Mouse (Mus musculus): ENCODE results near the gene Pole3.

Pole3 gene

DNA sequence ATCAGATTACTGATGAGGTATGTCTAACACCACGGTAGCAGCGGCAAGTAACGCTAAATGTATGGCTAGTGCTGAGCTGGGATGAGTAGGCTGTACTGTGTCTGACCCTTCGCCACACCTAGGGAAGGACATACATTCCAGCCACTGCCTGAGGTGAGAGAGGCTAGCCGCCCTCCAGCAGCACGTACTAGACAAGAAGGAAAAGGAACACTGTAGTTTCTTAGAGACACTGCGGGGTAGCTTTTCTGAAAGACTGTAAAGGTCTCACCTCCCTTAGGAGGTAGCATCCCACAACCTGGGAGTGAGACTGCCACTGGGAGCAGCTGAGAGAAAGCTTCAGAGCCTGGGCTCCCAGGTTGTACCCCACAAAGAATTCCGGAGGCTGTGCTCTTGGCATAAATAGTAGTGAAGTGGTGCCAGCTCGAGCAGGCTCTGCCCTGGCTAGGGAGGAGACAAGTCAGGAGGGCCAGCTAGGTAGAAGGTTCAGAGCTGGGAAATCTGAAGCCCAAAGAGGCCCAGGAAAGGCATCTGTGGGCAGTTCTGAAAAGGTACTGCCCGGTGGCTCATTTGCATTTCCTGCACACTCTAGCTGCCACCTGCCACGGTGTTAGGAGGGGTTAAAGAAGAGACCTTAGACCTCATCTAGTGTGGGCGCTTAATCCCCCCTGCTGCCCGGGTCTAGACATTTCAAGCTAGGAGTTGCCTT, 6.3 kb downstream of the Pole3 start:
- DNase-seq (ENCODE audit: low read depth, low spot score): no peak

DNA sequence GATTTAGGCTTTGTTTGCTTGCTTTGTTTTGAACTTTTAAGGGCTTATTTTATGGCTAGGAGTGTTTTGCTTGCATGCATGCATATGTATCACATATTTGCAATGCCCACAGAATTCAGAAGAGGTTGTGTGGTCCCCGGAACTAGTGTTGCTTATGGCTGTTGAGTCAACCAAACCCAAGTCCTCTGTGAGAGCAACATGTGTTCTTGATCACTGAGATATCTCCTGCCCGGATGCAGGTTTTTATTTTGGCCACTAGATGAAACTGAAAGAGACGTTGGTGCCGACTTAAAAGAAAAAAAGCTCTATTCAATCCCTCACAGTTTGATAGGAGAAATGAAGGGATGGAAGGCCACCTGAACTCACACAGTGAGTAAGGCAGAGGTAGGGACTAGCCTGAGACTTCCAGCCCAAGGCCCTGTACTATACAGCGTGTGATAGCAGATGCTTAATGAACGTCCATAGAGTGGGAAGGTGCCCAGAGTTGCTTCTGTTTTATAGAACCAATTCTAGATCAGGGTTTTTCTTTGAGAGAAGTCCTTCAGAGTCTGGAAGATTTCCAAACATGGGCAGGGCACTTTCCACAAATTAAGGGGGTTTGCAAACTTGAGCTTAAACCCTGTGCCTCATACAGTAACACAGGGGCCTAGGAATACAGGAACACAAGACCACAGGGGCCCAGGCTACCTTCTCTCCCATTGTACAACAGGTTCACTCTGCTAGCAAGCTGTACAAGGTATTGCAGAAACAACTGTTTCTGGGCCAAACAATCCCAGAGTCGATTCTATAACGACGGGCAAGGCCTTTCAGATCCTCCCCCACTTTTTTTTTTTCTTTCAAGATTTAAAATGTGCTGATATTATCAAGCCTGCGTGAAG, 7.1 kb downstream of the Pole3 start:
- DNase-seq (ENCODE audit: low read depth, low spot score): no peak

DNA sequence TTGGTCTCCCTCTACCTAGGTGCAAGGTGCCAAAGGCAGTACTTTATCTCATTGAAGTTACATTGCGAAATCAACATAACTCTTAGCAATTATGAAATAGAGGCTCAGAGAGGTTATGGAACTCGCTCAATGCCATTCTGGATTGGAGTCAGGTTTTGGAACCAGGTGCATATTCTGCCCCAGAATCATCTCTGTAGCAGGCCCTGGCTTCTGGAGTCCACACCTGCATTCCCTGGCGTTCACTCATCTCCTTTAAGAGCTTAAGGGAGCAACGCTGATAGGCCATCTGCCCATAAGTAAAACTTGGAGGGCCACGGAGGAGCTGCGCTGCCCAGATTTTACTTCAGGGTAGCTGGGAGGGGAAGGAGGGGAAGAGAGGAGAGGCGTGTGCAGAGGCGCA, 7.8 kb downstream of the Pole3 start:
- DNase-seq (ENCODE audit: low read depth, low spot score): no peak

DNA sequence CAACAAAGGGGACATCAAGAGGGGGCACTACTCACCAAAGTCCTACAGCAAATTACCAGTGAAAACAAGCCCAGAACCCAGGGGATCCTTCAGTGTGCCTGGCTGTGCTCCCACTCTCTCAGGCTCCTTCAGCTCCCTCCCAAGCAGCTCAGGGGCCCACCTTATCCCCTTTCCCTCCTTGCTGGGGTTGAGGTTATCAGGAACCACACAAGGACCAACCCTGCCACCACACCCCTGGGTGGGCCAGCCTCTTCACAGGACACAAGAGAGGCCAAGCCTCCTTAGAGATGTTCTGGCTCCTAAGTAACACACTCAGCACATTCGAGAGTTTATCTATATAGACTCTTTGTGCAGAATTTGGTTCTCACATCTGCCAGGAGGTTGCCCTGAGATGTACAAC, 8.3 kb downstream of the Pole3 start:
- DNase-seq (ENCODE audit: low read depth, low spot score): no peak

- DNase-seq (ENCODE audit: low read depth, low spot score): no peak
Observed at GRCm38 (mm10) chr4:62516079-62516478, 8.8 kb downstream of the Pole3 start.

- no peak for DNase-seq (ENCODE audit: low read depth, low spot score)
Observed at GRCm38 (mm10) chr4:62515490-62515889, 9.4 kb downstream of the Pole3 start.

DNA sequence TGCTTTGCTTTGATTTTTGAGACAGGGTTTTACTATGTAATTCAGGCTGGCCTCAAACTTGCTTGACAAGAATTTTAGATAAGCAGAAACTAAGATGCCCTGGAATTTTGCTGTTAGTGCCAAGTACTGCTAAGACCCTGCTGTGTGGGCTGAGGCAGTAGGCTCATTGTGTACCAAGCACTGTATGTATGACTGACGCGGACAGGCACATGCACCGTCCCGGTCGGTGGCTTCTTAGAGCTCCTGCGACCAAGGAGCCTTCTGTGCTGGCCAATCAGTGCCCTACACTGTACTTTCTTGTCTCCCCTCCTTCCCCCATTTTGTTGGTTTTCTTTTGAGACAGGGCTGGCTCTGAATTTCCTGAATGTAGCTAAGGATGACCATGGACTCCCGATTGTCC, 9.9 kb downstream of the Pole3 start:
- DNase-seq (ENCODE audit: low read depth, low spot score): no peak

DNA sequence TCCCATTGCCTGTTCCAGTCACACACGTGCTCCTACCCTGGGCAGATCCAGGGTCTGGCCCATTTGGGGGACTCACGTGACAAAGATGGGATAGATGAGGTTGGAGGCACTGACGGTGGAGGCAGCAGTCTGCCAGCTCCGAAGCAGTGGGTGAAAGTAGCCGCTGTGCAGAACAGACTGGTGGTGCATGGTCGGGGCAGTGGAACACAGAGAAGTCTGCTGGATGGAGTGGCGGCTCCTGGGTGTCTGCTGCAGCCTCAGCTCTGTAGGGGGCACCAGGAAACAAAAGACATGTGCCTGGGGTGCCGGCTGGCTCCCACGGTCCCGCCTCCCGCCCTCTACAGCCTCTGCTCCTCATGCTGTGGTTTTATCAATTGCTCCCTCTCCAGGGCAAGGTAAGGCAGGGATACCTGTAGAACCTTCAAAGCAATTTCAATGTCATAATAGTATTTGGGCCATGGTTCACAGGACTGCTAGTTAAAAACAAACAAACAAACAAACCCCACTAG, 10.8 kb downstream of the Pole3 start:
- DNase-seq (ENCODE audit: low read depth, low spot score): no peak

- DNase-seq (ENCODE audit: low read depth, low spot score): no peak
Observed at GRCm38 (mm10) chr4:62509946-62510345, 14.9 kb downstream of the Pole3 start.

GRCm38 (mm10) chr4:62508839-62509238, 16.0 kb downstream of the Pole3 start:
- no peak for DNase-seq (ENCODE audit: low read depth, low spot score)

- no peak for DNase-seq (ENCODE audit: low read depth, low spot score)
Observed at GRCm38 (mm10) chr4:62506798-62507197, 18.1 kb downstream of the Pole3 start.

DNA sequence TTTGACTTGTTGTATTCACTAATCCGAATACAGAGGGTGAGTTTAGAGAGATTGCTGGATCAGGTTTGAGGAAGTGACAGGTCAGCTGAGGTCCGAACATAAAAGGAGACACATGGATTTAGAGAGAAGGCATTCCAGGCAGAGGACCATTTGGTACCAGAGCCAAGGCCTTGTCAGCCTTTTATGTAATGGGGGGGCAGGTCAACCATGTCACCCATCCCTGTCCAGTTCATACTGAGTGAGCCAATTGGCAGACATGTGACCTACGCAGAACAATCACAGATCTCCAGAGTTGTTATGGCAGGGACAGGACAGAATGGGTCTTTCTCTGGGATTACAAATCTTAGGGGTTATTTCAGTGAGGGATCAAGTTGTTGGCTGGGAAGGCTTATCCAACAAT, 18.9 kb downstream of the Pole3 start:
- no peak for DNase-seq (ENCODE audit: low read depth, low spot score)

DNA sequence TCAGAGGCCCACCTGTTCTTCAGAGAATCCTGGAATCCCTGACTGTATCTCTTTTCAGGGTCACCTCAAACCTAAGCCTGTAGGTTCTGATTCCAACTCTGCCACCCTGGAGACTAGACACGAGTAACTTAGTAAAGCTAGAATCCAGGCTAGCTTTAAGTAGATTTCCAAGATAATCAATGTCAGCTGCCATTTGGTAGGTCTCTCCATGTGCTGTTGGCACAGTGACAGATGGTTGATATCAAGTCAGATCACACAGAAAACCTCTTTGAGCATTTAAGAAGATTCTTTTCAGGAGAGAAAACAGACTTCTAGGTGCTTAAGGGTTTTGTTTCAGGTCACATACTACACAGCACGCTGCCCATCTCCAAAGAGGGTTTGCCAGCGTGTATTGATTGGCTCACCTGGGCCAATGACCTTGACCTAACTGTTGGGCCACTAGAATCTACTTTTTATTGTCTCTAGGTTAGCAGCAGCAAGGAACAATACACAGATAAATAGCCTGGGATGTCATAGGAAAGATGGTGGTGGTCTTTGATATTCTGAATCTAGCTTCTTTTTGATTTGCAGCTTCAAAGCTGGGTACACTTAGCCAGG, 21.4 kb downstream of the Pole3 start, which contains the start of gene Hdhd3:
Gene Hdhd3 (minus strand): TSS at position 94 of the 597 bp plus-strand sequence.
- no peak for DNase-seq (ENCODE audit: low read depth, low spot score)

- DNase-seq (ENCODE audit: low read depth, low spot score): no peak
Observed at GRCm38 (mm10) chr4:62502969-62503368, 21.9 kb downstream of the Pole3 start.

DNA sequence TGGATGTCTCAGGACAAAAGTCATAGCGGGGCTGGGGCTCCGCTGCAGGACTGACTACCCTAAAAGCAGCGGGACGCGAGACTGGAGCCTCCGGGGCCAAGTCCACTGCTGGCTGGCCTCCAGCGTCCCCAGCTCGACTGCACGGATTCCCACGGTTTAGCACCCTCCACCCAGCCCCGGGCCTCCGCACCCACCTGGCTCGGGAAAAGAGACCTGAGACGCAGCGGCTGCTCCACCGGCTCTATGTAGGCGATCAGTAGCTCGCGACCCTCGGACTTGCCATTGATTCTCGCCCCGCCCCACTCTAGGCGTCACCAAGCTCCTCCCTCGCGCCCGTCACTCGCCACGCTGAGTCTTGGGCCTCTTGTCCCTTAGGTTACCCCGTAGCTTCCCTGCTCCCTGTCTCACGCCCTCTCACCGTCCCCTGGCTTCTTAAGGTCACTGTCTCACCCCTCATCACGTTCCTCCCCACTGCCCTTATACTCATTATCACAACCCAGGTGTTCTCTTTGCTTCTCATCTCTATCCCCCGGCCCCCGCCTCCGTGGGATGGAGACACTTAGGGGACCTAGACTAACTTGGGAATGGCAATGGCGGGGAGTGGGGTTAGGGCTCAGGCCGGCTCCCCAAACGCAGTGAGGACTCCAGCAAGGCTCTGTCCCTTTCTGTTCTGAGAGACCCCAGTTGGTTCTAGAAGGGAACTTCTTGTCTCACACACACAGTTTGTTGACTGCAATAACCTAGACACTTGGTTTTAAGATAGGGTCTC, 22.7 kb downstream of the Pole3 start:
- DNase-seq (ENCODE audit: low read depth, low spot score): peak; percentile 93

DNA sequence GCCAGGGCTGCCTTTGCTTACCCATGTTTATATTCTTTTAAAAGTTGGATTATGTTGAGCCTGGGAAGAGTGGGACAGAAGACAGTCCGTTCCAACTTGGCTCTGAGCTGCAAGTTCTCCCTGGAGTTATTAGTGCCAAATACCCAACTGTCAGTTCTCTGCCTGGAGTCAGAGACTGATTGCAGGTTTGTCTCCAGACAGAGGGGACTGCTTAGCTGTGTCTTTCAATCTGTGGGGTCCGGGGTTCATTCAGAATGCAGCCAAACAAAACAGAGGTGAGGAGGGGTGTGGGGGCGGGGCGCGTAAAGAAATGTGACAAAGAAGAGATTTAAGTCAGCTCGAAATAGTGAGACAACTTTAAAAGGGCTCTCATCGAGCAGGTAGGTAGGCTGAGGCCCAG, 23.3 kb downstream of the Pole3 start:
- DNase-seq (ENCODE audit: low read depth, low spot score): no peak

DNA sequence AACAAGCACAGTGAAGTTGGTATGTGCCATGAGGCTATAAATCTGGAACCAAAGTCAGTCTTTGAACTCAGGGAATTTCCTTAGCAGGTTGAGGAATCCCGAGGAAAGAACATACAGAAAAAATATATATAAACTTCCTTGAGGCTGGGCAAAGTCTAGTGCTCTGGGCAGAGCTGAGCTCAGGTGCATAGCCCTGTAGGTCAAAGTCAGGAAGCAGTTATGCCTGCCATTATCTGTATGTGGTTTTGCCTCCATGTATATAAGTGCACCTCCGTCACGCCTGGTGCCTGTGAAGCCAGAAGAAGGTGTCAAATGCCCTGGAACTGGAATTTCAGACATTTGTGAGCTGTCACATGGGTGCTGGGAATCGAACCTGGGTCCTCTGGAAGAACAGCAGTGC, 24.1 kb downstream of the Pole3 start:
- no peak for DNase-seq (ENCODE audit: low read depth, low spot score)

DNA sequence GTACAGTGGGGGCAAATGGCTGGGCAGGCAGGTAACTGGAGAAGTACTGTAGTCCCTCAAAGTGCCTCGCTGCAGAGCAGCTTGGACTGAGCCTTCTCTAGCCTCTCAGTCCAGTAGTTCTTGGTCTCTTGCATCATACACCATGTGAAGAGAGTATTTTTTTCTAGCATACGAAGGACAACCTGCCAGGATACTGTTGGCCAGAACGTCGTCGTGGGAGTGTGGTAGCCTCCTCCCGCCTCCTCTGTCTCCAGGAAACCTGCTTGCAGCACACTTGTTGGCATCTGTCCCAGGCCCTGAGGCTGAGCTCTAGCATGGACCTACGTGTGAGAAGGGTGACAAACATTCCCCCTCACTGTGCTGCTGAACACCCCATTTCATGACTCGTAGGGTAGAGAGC, 28.1 kb downstream of the Pole3 start:
- no peak for DNase-seq (ENCODE audit: low read depth, low spot score)

DNA sequence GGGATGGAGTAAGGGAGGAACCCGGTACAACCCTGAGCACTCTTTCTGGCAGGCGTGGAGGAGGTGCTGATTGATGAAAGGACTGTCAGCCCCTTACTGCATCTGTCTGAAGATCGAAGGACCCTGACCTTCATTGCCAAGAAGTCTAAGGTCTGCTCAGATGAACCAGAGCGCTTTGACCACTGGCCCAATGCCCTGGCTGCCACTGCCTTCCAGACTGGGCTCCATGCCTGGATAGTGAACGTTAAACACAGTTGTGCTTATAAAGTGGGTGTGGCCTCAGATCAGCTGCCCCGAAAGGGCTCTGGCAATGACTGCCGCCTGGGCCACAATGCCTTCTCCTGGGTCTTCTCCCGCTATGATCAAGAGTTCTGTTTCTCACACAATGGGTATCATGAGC, 28.9 kb downstream of the Pole3 start:
- no peak for DNase-seq (ENCODE audit: low read depth, low spot score)

DNA sequence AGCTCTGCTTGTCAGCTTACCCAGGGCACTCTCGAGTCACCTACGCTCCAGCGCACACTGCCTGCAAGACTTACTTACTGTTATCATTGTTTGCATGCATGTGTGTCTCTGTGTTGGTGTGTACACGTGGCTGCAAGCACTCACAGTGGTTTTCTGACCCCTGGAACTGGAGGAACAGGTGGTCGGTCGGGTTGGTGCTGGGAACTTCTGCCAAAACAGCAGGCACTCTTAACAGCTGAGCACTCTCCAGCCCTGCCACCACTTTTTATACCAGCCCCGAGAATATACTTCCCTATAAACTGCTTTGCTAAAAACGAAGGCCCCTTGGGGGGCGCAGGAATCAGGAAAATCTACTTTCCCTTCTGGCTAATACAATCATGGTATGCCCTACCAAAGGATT, 30.6 kb downstream of the Pole3 start:
- no peak for DNase-seq (ENCODE audit: low read depth, low spot score)

- DNase-seq (ENCODE audit: low read depth, low spot score): no peak
Observed at GRCm38 (mm10) chr4:62492682-62493081, 32.2 kb downstream of the Pole3 start.

DNA sequence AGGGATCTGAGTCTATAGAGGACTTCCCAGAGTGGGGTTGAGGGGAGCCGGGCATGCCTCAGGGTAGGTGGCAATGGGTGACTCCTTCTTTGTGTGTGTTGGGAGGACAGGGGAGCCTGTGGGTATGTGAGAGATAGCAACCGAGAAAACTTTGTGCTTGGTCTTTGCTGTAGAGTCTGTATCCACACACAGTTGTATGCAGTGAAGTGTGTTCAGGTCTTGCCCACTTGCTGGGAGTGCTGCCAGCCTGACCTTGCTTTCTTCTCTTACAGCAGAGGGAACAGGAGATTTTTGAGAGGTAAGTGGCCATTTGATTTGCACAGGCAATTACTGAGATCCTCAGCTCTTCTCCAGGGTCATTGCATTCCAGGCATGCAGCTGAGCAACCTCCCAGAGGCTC, 37.0 kb downstream of the Pole3 start:
- DNase-seq (ENCODE audit: low read depth, low spot score): no peak
